Mouse (Mus musculus): ENCODE data around the gene 1700023F06Rik. TPM values are rescaled to one million over a fixed set of nuclear protein-coding genes. Genes with fewer than 3 reads are reported as not detected.

1700023F06Rik gene
- polyA plus RNA-seq, 1 experiment, result 0.51 TPM

GRCm38 (mm10) chr11:103247504-103248177 lies 39.3 kb upstream of the 1700023F06Rik start:
- Histone ChIP-seq H3K36me3 (ENCODE audit: control insufficient read depth, insufficient read depth, low read length) (no peaks in the 10 kb centered on the region; the same call in 1 of the 2 replicates), H3K27me3 (ENCODE audit: control insufficient read depth, insufficient read depth, low read length) (no peaks in the 10 kb centered on the region), H3K27ac (ENCODE audit: insufficient read depth, low read depth, low read length) (peak overlapping the region; percentile 23; the same call in 1 of the 2 replicates), H3K4me3 (ENCODE audit: low read depth, low read length) (no peak overlapping the region), H3K4me1 (ENCODE audit: control insufficient read depth, insufficient read depth, insufficient read length, low read length) (peaks cover 30% of the 10 kb centered on the region)
- WGBS, result 67% methylated on average over 11 of the region's 11 CpGs
- TF ChIP-seq POLR2A (IDR thresholded peaks at IDR 0.05; ENCODE audit: low read depth, low read length), result no peak
- no peak for TF ChIP-seq CTCF (IDR thresholded peaks at IDR 0.05; ENCODE audit: extremely low read depth, insufficient read length, insufficient replicate concordance, low read depth, low read length)

- 32% methylated on average over 4 of the region's 4 CpGs for WGBS
- H3K27ac ChIP-seq (ENCODE audit: insufficient read depth, low read depth, low read length), result peak overlapping the region; percentile 70
- H3K4me1 ChIP-seq (ENCODE audit: control insufficient read depth, insufficient read depth, insufficient read length, low read length), result peaks cover 22% of the 10 kb centered on the region
Observed at GRCm38 (mm10) chr11:103246731-103247290, 38.5 kb upstream of the 1700023F06Rik start.

GRCm38 (mm10) chr11:103246081-103246730 lies 37.8 kb upstream of the 1700023F06Rik start:
- Histone ChIP-seq H3K27ac (ENCODE audit: insufficient read depth, low read depth, low read length) (peak overlapping the region; percentile 70), H3K4me1 (ENCODE audit: control insufficient read depth, insufficient read depth, insufficient read length, low read length) (peaks cover 23% of the 10 kb centered on the region), H3K4me3 (ENCODE audit: low read depth, low read length) (no peak overlapping the region), H3K27me3 (ENCODE audit: control insufficient read depth, insufficient read depth, low read length) (no peaks in the 10 kb centered on the region), H3K36me3 (ENCODE audit: control insufficient read depth, insufficient read depth, low read length) (no peaks in the 10 kb centered on the region; the same call in 1 of the 2 replicates)
- no peak for TF ChIP-seq CTCF (IDR thresholded peaks at IDR 0.05; ENCODE audit: extremely low read depth, insufficient read length, insufficient replicate concordance, low read depth, low read length)
- no peak for TF ChIP-seq POLR2A (IDR thresholded peaks at IDR 0.05; ENCODE audit: low read depth, low read length)
- WGBS, result 16% methylated on average over 10 of the region's 10 CpGs

More at GRCm38 (mm10) chr11:103246731-103247290, 38.5 kb upstream of the 1700023F06Rik start:
- TF ChIP-seq POLR2A (IDR thresholded peaks at IDR 0.05; ENCODE audit: low read depth, low read length) (no peak), CTCF (IDR thresholded peaks at IDR 0.05; ENCODE audit: extremely low read depth, insufficient read length, insufficient replicate concordance, low read depth, low read length) (no peak)
- Histone ChIP-seq H3K4me3 (ENCODE audit: low read depth, low read length) (no peak overlapping the region), H3K27me3 (ENCODE audit: control insufficient read depth, insufficient read depth, low read length) (no peaks in the 10 kb centered on the region), H3K36me3 (ENCODE audit: control insufficient read depth, insufficient read depth, low read length) (no peaks in the 10 kb centered on the region; the same call in 1 of the 2 replicates)

GRCm38 (mm10) chr11:103244856-103245255 lies 36.5 kb upstream of the 1700023F06Rik start:
- H3K4me1 ChIP-seq (ENCODE audit: control insufficient read depth, insufficient read depth, insufficient read length, low read length), result peaks cover 29% of the 10 kb centered on the region
- no peaks in the 10 kb centered on the region for H3K27me3 ChIP-seq (ENCODE audit: control insufficient read depth, insufficient read depth, low read length)
- 89% methylated on average over 4 of the region's 4 CpGs for WGBS
- H3K4me3 ChIP-seq (ENCODE audit: low read depth, low read length), result no peak overlapping the region
- peaks cover 8% of the 10 kb centered on the region; the same call in 1 of the 2 replicates for H3K36me3 ChIP-seq (ENCODE audit: control insufficient read depth, insufficient read depth, low read length)
- H3K27ac ChIP-seq (ENCODE audit: insufficient read depth, low read depth, low read length), result no peak overlapping the region
- TF ChIP-seq POLR2A (IDR thresholded peaks at IDR 0.05; ENCODE audit: low read depth, low read length), result no peak
- no peak for TF ChIP-seq CTCF (IDR thresholded peaks at IDR 0.05; ENCODE audit: extremely low read depth, insufficient read length, insufficient replicate concordance, low read depth, low read length)

GRCm38 (mm10) chr11:103240740-103241139 lies 32.4 kb upstream of the 1700023F06Rik start:
- no peak overlapping the region for H3K4me3 ChIP-seq (ENCODE audit: low read depth, low read length)
- peaks cover 13% of the 10 kb centered on the region for H3K4me1 ChIP-seq (ENCODE audit: control insufficient read depth, insufficient read depth, insufficient read length, low read length)
- 22% methylated on average over 7 of the region's 7 CpGs for WGBS
- no peak for TF ChIP-seq CTCF (IDR thresholded peaks at IDR 0.05; ENCODE audit: extremely low read depth, insufficient read length, insufficient replicate concordance, low read depth, low read length)
- no peak for TF ChIP-seq POLR2A (IDR thresholded peaks at IDR 0.05; ENCODE audit: low read depth, low read length)
- H3K27me3 ChIP-seq (ENCODE audit: control insufficient read depth, insufficient read depth, low read length), result no peaks in the 10 kb centered on the region
- 0 out of 2 replicates have a peak overlapping the region, but pooled peaks have one; percentile 12 for H3K27ac ChIP-seq (ENCODE audit: insufficient read depth, low read depth, low read length)
- H3K36me3 ChIP-seq (ENCODE audit: control insufficient read depth, insufficient read depth, low read length), result peaks cover 42% of the 10 kb centered on the region

- H3K27ac ChIP-seq (ENCODE audit: insufficient read depth, low read depth, low read length), result no peak overlapping the region
- H3K4me1 ChIP-seq (ENCODE audit: control insufficient read depth, insufficient read depth, insufficient read length, low read length), result peaks cover 9% of the 10 kb centered on the region
- TF ChIP-seq POLR2A (IDR thresholded peaks at IDR 0.05; ENCODE audit: low read depth, low read length) (no peak), CTCF (IDR thresholded peaks at IDR 0.05; ENCODE audit: extremely low read depth, insufficient read length, insufficient replicate concordance, low read depth, low read length) (peak; percentile 24; the same call in 1 of the 2 replicates)
- 92% methylated on average over 9 of the region's 9 CpGs for WGBS
- H3K27me3 ChIP-seq (ENCODE audit: control insufficient read depth, insufficient read depth, low read length), result no peaks in the 10 kb centered on the region
- H3K4me3 ChIP-seq (ENCODE audit: low read depth, low read length), result no peak overlapping the region
- peaks cover 43% of the 10 kb centered on the region for H3K36me3 ChIP-seq (ENCODE audit: control insufficient read depth, insufficient read depth, low read length)
Observed at GRCm38 (mm10) chr11:103237757-103238156, 29.4 kb upstream of the 1700023F06Rik start.

GRCm38 (mm10) chr11:103236903-103237302 lies 28.5 kb upstream of the 1700023F06Rik start:
- no peaks in the 10 kb centered on the region for H3K27me3 ChIP-seq (ENCODE audit: control insufficient read depth, insufficient read depth, low read length)
- H3K4me1 ChIP-seq (ENCODE audit: control insufficient read depth, insufficient read depth, insufficient read length, low read length), result peaks cover 9% of the 10 kb centered on the region
- H3K4me3 ChIP-seq (ENCODE audit: low read depth, low read length), result no peak overlapping the region
- H3K36me3 ChIP-seq (ENCODE audit: control insufficient read depth, insufficient read depth, low read length), result peaks cover 43% of the 10 kb centered on the region
- TF ChIP-seq CTCF (IDR thresholded peaks at IDR 0.05; ENCODE audit: extremely low read depth, insufficient read length, insufficient replicate concordance, low read depth, low read length), result no peak
- TF ChIP-seq POLR2A (IDR thresholded peaks at IDR 0.05; ENCODE audit: low read depth, low read length), result no peak
- WGBS, result 87% methylated on average over 10 of the region's 10 CpGs
- H3K27ac ChIP-seq (ENCODE audit: insufficient read depth, low read depth, low read length), result no peak overlapping the region
